Mouse (Mus musculus) intestine, embryonic 14.5 days (tissue): ENCODE data around the gene Des. TPM values are rescaled to one million over a fixed set of nuclear protein-coding genes. Genes with fewer than 3 reads are reported as not detected.

Experiments
- ATAC-seq: fragments of 200-750 bp; cut with Nextera tagmentation; replicated peaks from 2 replicates; pipeline ENCODE4 v1.8.0; 2017; ENCODE audit warnings: low read depth, moderate number of reproducible peaks, moderate TSS enrichment, moderate library complexity; ENCODE audit not compliant: low FRiP score, low TSS enrichment
- DNase-seq: peaks from one replicate; pipeline ENCODE4 v3.0.0-alpha.2; 2018; ENCODE audit warnings: low spot score
- H3K27ac ChIP-seq: fragments of 300-500 bp; sonication (generic); 2 replicates; pipeline ENCODE4 v1.5.1; 2014; ENCODE audit warnings: low read depth, mild to moderate bottlenecking, control low read depth
- H3K27me3 ChIP-seq: fragments of 300-500 bp; sonication (generic); replicated peaks from 2 replicates; pipeline ENCODE4 v1.6.1; 2014; ENCODE audit warnings: low read length, control low read depth; ENCODE audit not compliant: control insufficient read depth, insufficient read depth
- H3K36me3 ChIP-seq: fragments of 300-500 bp; sonication (generic); 2 replicates; pipeline ENCODE4 v1.6.1; 2014; ENCODE audit warnings: low read length, control low read depth; ENCODE audit not compliant: control insufficient read depth, insufficient read depth
- H3K4me1 ChIP-seq: fragments of 300-500 bp; sonication (generic); replicated peaks from 2 replicates; pipeline ENCODE4 v1.6.1; 2014; ENCODE audit warnings: low read length, control low read depth, mixed read lengths; ENCODE audit not compliant: control insufficient read depth, insufficient read depth
- H3K4me2 ChIP-seq: fragments of 300-500 bp; sonication (generic); 2 replicates; pipeline ENCODE4 v1.6.1; 2014; ENCODE audit warnings: low read length
- H3K4me3 ChIP-seq: fragments of 300-500 bp; sonication (generic); 2 replicates; pipeline ENCODE4 v1.5.1; 2014; ENCODE audit warnings: low read depth, low read length, control low read depth, mixed read lengths
- H3K9ac ChIP-seq: fragments of 300-500 bp; sonication (generic); 2 replicates; pipeline ENCODE4 v1.6.1; 2014; ENCODE audit warnings: mild to moderate bottlenecking, low read length
- H3K9me3 ChIP-seq: fragments of 300-500 bp; sonication (generic); 2 replicates; pipeline ENCODE4 v1.6.1; 2016; ENCODE audit warnings: low read length, control low read depth; ENCODE audit not compliant: control insufficient read depth
- WGBS: fragments of 180-500 bp; shearing (Covaris S2); extraction: QIAGEN DNeasy Blood & Tissue Kit; methylation state at CpG from one replicate; pipeline ENCODE4 v1.1.7; 2014; 5-methylcytosine and 5-hydroxymethylcytosine counted together
- polyA plus RNA-seq: library from polyadenylated mRNA; unstranded; fragments of >200 nt; fragmentation: Nextera tagmentation; extraction: Ambion mirVana; gene quantifications from 2 replicates; pipeline ENCODE4 v1.2.1, GENCODE M21; 2014

The Des gene
- polyA plus RNA-seq, 1 experiment from 2014 or later, result 73.2 TPM

DNA sequence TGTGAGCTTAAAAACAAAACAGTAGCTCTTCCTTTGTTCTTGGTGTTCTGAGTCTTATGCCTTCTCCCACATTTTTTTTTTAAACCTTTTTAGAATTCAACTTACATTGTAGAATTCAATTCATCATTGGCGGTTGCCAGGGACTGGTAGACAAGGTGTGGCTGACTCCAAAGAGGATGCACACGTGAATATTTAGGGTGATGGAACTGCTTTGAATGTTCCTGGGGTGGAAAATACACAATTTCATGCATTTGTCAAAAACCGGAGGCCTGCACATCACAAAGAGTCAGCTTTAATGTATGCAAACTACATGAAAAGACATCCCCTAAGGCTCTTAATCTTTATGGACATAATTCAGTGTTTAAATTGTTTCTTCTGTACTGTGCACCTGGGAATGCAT, 13.1 kb downstream of the Des start:
- H3K4me1 ChIP-seq, result peaks cover 12% of the 10 kb centered on the region
- no peak overlapping the region for H3K27ac ChIP-seq
- ATAC-seq (no peak), DNase-seq (no peak)
- no peak overlapping the region for H3K9ac ChIP-seq
- no peaks in the 10 kb centered on the region for H3K36me3 ChIP-seq
- no peak overlapping the region for H3K4me3 ChIP-seq
- no peak overlapping the region for H3K4me2 ChIP-seq
- 78% methylated on average over 3 of the region's 3 CpGs for WGBS
- H3K27me3 ChIP-seq, result peaks cover 5% of the 10 kb centered on the region; the same call in 1 of the 2 replicates
- H3K9me3 ChIP-seq, result no peaks in the 10 kb centered on the region

DNA sequence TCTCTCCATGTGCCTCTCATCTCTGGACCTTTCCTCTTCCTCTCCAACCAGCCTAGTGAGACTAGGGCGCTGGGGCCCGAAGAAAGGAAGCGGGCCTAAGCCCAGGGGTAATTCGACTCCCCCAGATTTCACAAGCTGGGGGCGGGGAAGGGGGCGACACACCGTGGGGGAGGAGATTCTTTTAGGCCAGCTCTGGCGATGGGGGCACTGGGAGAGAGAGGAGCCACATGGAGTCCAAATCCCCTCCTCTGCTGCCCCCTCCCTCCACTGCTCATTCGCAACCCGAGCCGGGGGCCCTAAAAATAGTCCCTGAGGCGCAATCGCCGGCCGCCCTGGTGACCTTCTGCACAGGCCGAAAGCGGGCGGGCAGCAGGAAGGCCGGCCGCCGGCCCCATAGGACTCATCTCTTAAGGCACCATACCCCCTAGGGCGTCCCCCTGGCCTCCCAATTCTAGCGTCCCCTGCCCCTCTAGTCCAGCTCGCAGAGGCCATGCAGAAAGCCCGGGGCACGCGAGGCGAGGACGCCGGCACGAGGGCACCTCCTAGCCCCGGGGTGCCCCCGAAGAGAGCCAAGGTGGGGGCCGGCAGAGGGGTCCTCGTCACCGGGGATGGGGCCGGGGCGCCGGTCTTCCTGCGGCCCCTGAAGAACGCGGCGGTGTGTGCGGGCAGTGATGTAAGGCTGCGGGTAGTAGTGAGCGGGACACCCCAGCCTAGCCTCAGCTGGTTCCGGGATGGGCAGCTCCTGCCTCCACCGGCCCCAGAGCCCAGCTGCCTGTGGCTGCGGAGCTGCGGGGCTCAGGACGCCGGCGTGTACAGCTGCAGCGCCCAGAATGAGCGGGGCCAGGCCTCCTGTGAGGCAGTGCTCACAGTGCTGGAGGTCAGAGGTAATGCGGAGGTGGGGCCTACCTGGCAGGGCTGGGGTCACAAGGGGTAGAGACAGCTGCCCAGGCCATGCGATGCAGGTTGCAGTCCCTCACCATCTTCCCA, 15.1 kb downstream of the Des start, which contains the start of gene Speg:
Gene Speg, plus strand, starts transcription at position 348 of the 987 bp plus-strand sequence.
- Histone ChIP-seq H3K4me3 (peak within 1 kb of the TSS; percentile 16; the same call in 1 of the 2 replicates), H3K9ac (peak within 1 kb of the TSS; percentile 33; the same call in 1 of the 2 replicates), H3K36me3 (no peaks in the 10 kb centered on the region), H3K9me3 (no peaks in the 10 kb centered on the region), H3K27me3 (peaks cover 5% of the 10 kb centered on the region; the same call in 1 of the 2 replicates), H3K4me1 (peaks cover 12% of the 10 kb centered on the region), H3K4me2 (peak within 1 kb of the TSS; percentile 54), H3K27ac (no peak within 1 kb of the TSS)
- 14% methylated on average over 56 of the region's 57 CpGs for WGBS
- ATAC-seq (0 out of 2 replicates have a peak, but pooled peaks have one; percentile 9), DNase-seq (no peak)

DNA sequence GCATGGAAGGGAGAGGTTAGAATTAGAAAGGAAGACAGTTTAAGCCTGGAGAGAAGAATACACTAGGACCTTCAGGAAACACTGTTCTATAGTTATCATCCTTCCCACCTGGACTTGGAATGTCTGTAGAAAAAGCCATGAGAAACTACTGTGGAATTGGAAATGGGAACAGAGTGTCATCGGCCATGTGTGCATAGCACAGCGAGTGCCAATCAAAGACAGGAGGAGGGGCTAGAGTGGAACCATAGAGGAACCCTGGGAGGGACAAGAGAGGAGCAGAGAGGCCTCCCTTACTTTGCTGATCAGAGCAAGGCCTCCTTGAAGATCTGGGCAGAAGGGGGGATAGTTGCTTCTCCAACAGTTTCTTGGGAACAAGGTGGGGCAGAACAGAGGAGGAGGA, 19.1 kb downstream of the Des start:
- Histone ChIP-seq H3K9ac (no peak overlapping the region), H3K4me3 (no peak overlapping the region), H3K27me3 (peaks cover 5% of the 10 kb centered on the region; the same call in 1 of the 2 replicates), H3K4me1 (peaks cover 19% of the 10 kb centered on the region), H3K4me2 (no peak overlapping the region), H3K36me3 (no peaks in the 10 kb centered on the region), H3K27ac (no peak overlapping the region), H3K9me3 (no peaks in the 10 kb centered on the region)
- DNase-seq (no peak), ATAC-seq (no peak)
- WGBS, result 63% methylated on average over 2 of the region's 2 CpGs

DNA sequence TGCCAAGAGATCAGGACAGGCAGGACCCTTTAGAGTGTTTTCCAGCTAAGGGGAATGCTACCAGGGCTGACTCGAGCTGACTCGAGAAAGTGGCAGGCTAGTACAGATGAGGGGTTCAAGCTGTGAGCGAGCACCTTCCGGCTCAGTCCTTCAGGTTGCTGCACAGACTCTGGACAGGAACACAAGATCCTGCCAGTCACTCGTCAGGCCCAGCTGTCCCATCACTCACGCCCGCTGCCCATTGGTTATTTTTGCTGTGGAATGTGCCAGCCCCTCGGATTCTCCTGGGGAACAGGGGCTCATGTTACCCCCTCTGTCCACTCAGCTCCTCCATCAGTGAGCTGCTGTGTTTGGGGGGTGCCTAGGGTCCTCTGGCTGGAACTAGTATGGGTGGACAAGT, 19.8 kb downstream of the Des start:
- no peak for ATAC-seq
- Histone ChIP-seq H3K4me2 (no peak overlapping the region), H3K27ac (no peak overlapping the region), H3K9me3 (no peaks in the 10 kb centered on the region), H3K9ac (no peak overlapping the region), H3K36me3 (no peaks in the 10 kb centered on the region), H3K27me3 (peaks cover 5% of the 10 kb centered on the region; the same call in 1 of the 2 replicates), H3K4me1 (peaks cover 19% of the 10 kb centered on the region), H3K4me3 (no peak overlapping the region)
- 72% methylated on average over 8 of the region's 8 CpGs for WGBS
- DNase-seq, result no peak

DNA sequence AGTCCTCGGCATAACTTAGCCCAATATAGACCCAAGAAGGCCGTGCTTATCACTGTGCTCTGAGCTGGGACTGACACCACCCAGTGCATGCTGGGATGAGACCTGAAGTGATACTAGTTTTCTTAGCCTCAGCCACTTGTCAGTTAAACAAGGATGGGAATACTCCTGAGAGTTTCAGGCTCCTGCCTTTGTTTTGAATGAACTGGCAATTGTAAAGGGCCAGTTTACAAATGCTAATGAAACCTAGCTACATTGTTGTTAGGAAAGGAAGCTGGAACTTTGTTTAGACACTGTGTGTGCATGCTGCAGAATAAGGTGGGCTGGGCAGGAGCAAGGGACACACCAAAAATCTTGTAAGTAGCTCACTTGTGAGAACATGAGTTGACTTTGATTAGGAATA, 20.8 kb downstream of the Des start:
- 45% methylated on average over 2 of the region's 2 CpGs for WGBS

DNA sequence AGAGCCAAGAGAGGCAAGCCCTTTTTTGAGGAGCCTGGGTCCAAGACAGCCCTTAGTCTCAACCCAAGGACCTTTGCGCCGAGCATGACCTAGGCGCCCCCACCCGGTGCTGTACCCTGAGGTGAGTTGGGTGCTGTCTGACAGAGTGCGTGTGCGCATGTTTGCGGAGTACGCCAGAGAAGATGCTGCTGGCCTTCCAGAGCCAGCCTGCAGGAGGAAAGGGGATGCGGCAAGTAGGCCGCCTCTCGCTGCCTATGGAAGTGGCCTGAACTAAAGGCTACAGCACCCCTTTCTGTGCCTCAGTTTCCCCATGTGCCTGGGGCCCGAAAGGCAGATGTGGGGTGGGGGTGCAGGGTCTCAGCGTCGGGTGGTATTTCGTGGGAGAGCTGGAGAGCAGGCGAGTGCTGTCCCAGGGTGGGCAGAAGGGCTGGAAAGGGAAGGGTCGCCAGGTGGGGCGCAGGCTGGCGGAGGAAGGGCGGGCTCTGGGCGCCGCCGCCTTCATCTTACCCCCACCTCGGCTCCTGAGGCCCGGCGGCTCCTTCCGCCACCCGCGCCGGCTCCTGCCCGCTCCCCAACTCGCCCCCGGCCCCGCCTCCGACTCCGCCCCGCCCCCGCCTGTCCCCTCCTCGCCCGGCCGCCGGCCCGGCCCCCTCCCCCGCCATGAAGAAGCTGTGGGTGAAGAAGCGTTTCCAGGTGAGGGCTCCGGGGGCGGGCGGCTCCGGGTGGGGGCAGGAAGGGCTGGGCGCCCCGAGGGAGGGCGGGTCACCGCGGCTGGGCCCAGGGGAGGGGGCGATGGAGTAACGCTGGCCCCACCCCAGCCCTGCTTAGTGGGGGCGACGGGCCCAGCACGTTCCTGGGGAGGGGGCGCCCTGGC, 21.6 kb downstream of the Des start:
- Histone ChIP-seq H3K4me1 (peaks cover 22% of the 10 kb centered on the region; the same call in 1 of the 2 replicates), H3K4me2 (peak overlapping the region; percentile 86), H3K9me3 (no peaks in the 10 kb centered on the region), H3K4me3 (peak overlapping the region; percentile 63), H3K27ac (peak overlapping the region; percentile 63), H3K9ac (peak overlapping the region; percentile 56), H3K27me3 (peaks cover 6% of the 10 kb centered on the region; the same call in 1 of the 2 replicates), H3K36me3 (no peaks in the 10 kb centered on the region)
- DNase-seq, result no peak
- 4% methylated on average over 35 of the region's 60 CpGs for WGBS
- peak; percentile 47 for ATAC-seq

More for the DNA sequence above, 20.8 kb downstream of the Des start:
- Histone ChIP-seq H3K4me1 (peaks cover 21% of the 10 kb centered on the region; the same call in 1 of the 2 replicates), H3K4me3 (no peak overlapping the region), H3K27ac (no peak overlapping the region), H3K4me2 (no peak overlapping the region), H3K36me3 (no peaks in the 10 kb centered on the region), H3K9ac (no peak overlapping the region), H3K9me3 (no peaks in the 10 kb centered on the region), H3K27me3 (peaks cover 2% of the 10 kb centered on the region)
- no peak for ATAC-seq
- no peak for DNase-seq

DNA sequence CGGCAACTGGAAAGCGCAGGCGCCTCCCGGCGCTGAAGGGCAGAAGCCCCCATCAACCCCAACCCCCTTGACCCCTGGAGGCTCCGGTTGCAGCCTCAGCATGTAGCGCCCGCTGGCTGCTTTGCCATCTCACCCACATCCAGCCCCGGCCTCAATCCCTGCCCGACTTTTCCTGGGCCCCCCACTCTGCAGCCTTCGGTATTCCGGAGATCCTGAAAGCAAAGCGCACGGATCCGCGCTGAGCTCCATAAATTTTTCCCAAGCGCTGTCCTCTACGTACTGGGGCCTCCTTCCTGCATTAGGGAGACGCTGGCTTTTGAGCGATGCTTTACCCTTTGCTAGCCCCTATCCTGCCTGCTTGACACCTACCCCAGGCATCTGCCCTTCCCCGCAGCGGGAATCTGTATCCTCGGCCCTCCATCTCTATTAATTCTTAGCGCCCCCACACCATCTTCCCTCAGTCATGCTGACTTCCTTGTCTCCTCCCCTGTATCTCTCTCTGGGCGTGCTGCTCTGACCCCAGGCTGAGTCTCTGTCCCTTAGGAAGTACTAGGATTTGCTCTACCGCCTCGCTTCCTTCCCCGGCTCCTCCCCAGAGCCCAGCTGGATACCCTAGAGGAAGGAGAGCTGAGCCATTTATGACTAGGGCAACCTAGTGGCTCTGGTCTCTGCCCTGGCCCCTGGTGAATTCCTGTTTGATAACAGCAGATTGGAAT, 22.4 kb downstream of the Des start:
- H3K27me3 ChIP-seq, result peaks cover 14% of the 10 kb centered on the region
- peak overlapping the region; percentile 63 for H3K27ac ChIP-seq
- DNase-seq (peak; percentile 72), ATAC-seq (peak; percentile 22)
- H3K9ac ChIP-seq, result peak overlapping the region; percentile 56
- H3K36me3 ChIP-seq, result no peaks in the 10 kb centered on the region
- H3K9me3 ChIP-seq, result no peaks in the 10 kb centered on the region
- peak overlapping the region; percentile 86 for H3K4me2 ChIP-seq
- H3K4me1 ChIP-seq, result peaks cover 25% of the 10 kb centered on the region; the same call in 1 of the 2 replicates
- peak overlapping the region; percentile 63 for H3K4me3 ChIP-seq
- 1% methylated on average over 28 of the region's 28 CpGs for WGBS
